ENCODE assay signal across 8 mouse cellular contexts in the genomic region with DNA sequence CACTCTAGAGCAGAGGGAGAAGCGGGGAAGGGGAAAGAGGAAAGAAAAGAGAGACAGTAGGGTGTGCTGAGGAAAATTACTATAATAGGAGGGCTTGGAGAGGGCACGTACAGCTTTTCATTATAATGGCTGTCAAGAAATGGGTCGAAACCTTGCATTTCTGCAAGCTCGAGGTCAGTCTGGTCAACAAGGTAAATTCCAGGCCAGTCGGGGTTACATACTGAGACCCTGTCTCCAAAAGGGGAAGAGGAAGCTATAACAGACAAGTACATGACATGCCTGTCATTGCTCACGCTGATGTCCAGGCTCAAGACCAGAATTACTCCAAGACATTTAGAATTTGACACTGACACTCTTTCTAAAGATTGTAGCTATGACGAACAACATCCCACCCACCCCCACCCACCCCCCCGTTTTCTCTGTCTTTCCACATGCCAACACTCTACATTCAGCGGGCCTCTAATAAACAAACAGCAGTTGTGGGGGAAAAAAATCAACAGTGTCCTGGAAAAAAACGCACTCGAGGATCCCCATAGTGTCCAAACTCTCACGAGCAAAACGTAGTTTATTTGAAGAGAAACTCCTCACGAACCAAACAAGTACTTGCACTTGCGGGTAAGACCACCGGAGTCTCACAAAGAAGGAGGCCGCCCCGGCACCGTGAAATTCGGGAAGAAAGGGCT. TPM values are rescaled to one million over a fixed set of nuclear protein-coding genes. Genes with fewer than 3 reads are reported as not detected.
A peak's percentile ranks its signal among the peaks of the same experiment; 100 is the strongest.
DNase-seq lines count a peak whose midpoint lies in the region; ATAC-seq and TF ChIP-seq lines count a peak whose summit lies in the region.

Gene Irak1bp1 (plus strand): TSS at position 534 of the 683 bp plus-strand sequence.

- H3K27ac ChIP-seq in heart, embryonic 12.5 days (ENCODE audit: poor library complexity, severe bottlenecking), result peak within 1 kb of the TSS; percentile 71
- no peak within 1 kb of the TSS for H3K27ac ChIP-seq in ES-Bruce4 (ENCODE audit: insufficient read depth, low read length)
- peak within 1 kb of the TSS; percentile 96 for H3K27ac ChIP-seq in forebrain, embryonic 10.5 days
- peak within 1 kb of the TSS; percentile 91 for H3K27ac ChIP-seq in midbrain, postnatal 0 days (ENCODE audit: low read depth, low read length)

- intact Hi-C loops in heart, postnatal 25 days (cut with DNase I), result no loop called here

- no peak for ATAC-seq in heart, embryonic 12.5 days (ENCODE audit: insufficient number of reproducible peaks, low FRiP score)
- peak; percentile 54 for ATAC-seq in midbrain, postnatal 0 days (ENCODE audit: low FRiP score)

- H3K4me3 ChIP-seq in heart, embryonic 12.5 days, result peak within 1 kb of the TSS; percentile 88
- peak within 1 kb of the TSS; percentile 86 for H3K4me3 ChIP-seq in ES-Bruce4 (ENCODE audit: low read depth, low read length)
- peak within 1 kb of the TSS; percentile 80 for H3K4me3 ChIP-seq in forebrain, embryonic 10.5 days
- peak within 1 kb of the TSS; percentile 84 for H3K4me3 ChIP-seq in midbrain, postnatal 0 days (ENCODE audit: low read depth, low read length)

- H3K27me3 ChIP-seq in heart, embryonic 12.5 days (replicated peaks), result no peaks in the 10 kb centered on the region
- no peaks in the 10 kb centered on the region for H3K27me3 ChIP-seq in ES-Bruce4 (ENCODE audit: control insufficient read depth, insufficient read depth, low read length, poor library complexity, severe bottlenecking)
- H3K27me3 ChIP-seq in forebrain, embryonic 10.5 days (ENCODE audit: poor library complexity, severe bottlenecking), result no peaks in the 10 kb centered on the region
- H3K27me3 ChIP-seq in midbrain, postnatal 0 days (ENCODE audit: insufficient read depth, low read length), result no peaks in the 10 kb centered on the region

- no peaks in the 10 kb centered on the region for H3K36me3 ChIP-seq in heart, embryonic 12.5 days
- H3K36me3 ChIP-seq in ES-Bruce4 (ENCODE audit: control insufficient read depth, insufficient read depth, low read length, poor library complexity, severe bottlenecking), result no peaks in the 10 kb centered on the region
- peaks cover 17% of the 10 kb centered on the region for H3K36me3 ChIP-seq in forebrain, embryonic 10.5 days (replicated peaks)
- H3K36me3 ChIP-seq in midbrain, postnatal 0 days (ENCODE audit: insufficient read depth, low read length), result no peaks in the 10 kb centered on the region

- WGBS in heart, embryonic 12.5 days, result 17% methylated on average over 20 of the region's 20 CpGs
- WGBS in forebrain, embryonic 10.5 days, result 20% methylated on average over 20 of the region's 20 CpGs
- WGBS in midbrain, postnatal 0 days, result 8% methylated on average over 20 of the region's 20 CpGs

- TF ChIP-seq CTCF in ES-Bruce4 (IDR thresholded peaks at IDR 0.05; ENCODE audit: low read depth, low read length), result no peak
- TF ChIP-seq CTCF in midbrain, postnatal 0 days (IDR thresholded peaks at IDR 0.05), result no peak

- no peak for TF ChIP-seq POLR2A in ES-Bruce4 (IDR thresholded peaks at IDR 0.05; ENCODE audit: insufficient read depth, low read length)

- H3K4me1 ChIP-seq in heart, embryonic 12.5 days (replicated peaks), result peaks cover 6% of the 10 kb centered on the region; the same call in 1 of the 2 replicates
- no peaks in the 10 kb centered on the region for H3K4me1 ChIP-seq in ES-Bruce4 (ENCODE audit: control insufficient read depth, insufficient read depth, low read length)
- peaks cover 28% of the 10 kb centered on the region for H3K4me1 ChIP-seq in forebrain, embryonic 10.5 days
- H3K4me1 ChIP-seq in midbrain, postnatal 0 days (ENCODE audit: insufficient read depth, low read length), result no peaks in the 10 kb centered on the region; the same call in 1 of the 2 replicates

- H3K4me2 ChIP-seq in heart, embryonic 12.5 days, result peak within 1 kb of the TSS; percentile 70
- peak within 1 kb of the TSS; percentile 61 for H3K4me2 ChIP-seq in midbrain, postnatal 0 days (ENCODE audit: low read depth, low read length, poor library complexity, severe bottlenecking)

- no peaks in the 10 kb centered on the region for H3K9me3 ChIP-seq in heart, embryonic 12.5 days (replicated peaks)
- H3K9me3 ChIP-seq in ES-Bruce4 (replicated peaks; ENCODE audit: control insufficient read depth, insufficient read depth, low read length, poor library complexity, severe bottlenecking), result no peaks in the 10 kb centered on the region
- 0 out of 2 replicates have a peak, but pooled peaks cover 5% of the 10 kb centered on the region for H3K9me3 ChIP-seq in forebrain, embryonic 10.5 days
- no peaks in the 10 kb centered on the region for H3K9me3 ChIP-seq in midbrain, postnatal 0 days (ENCODE audit: low read length)

- no peak for TF ChIP-seq EP300 in ES-Bruce4 (IDR thresholded peaks at IDR 0.05; ENCODE audit: insufficient read depth, low read depth, low read length)

- DNase-seq in heart, postnatal 25 days (ENCODE audit: low spot score), result no peak
- DNase-seq in forebrain, embryonic 10.5 days (ENCODE audit: extremely low spot score, low spot score), result no peak
- no peak for DNase-seq in left cerebral cortex, adult 8-10 months (ENCODE audit: low spot score in 2 of 2)
- DNase-seq in midbrain, postnatal 0 days (ENCODE audit: low spot score), result no peak
- DNase-seq in urinary bladder, postnatal 10 days (ENCODE audit: low spot score), result no peak
- no peak for DNase-seq in adrenal gland, postnatal 14 days

- H3K9ac ChIP-seq in heart, embryonic 12.5 days, result peak within 1 kb of the TSS; percentile 78
- H3K9ac ChIP-seq in ES-Bruce4 (ENCODE audit: low read depth, poor library complexity, severe bottlenecking), result peak within 1 kb of the TSS; percentile 69
- peak within 1 kb of the TSS; percentile 92 for H3K9ac ChIP-seq in midbrain, postnatal 0 days (replicated peaks; ENCODE audit: low read length, poor library complexity, severe bottlenecking)

RNA-seq across cellular contexts. Expression of gene Irak1bp1, which starts in this region (rescaled TPM):
- 13.1 and 13.5 TPM in 2 replicates for polyA plus RNA-seq in heart, embryonic 12.5 days (2016; fragmentation: Nextera tagmentation; extraction: Ambion mirVana)
- 1 to 10 TPM; 2.8 TPM for total RNA-seq in heart, postnatal 25 days (2021)
- 10.3 and 11.5 TPM in 2 replicates for polyA plus RNA-seq in ES-Bruce4 (2011; ENCODE audit: insufficient read depth, insufficient read length, low read depth, missing spikeins)
- polyA plus RNA-seq in forebrain, embryonic 10.5 days (2016; fragmentation: Nextera tagmentation; extraction: Ambion mirVana), result 27.5 and 29.8 TPM in 2 replicates
- total RNA-seq in left cerebral cortex, adult 8-10 months (2022), result 10 to 100 TPM; 15.0 to 17.6 (median 16.6) TPM
- total RNA-seq in midbrain, postnatal 0 days (2014; rRNA removed), result 22.0 and 27.6 TPM in 2 replicates
- 46.5 and 48.2 TPM in 2 replicates for polyA plus RNA-seq in midbrain, postnatal 0 days (2015; fragmentation: Nextera tagmentation; extraction: Ambion mirVana)
- total RNA-seq in adrenal gland, postnatal 14 days (2021), result 3.8 and 4.7 TPM in 2 replicates
